Mouse (Mus musculus): ENCODE data around the gene Whrn. TPM values are rescaled to one million over a fixed set of nuclear protein-coding genes. Genes with fewer than 3 reads are reported as not detected.

The Whrn gene
- polyA plus RNA-seq, 1 experiment: 28.9 TPM

- H3K36me3 ChIP-seq (ENCODE audit: control insufficient read depth, insufficient read depth): no peaks in the 10 kb centered on the region
- H3K27me3 ChIP-seq (ENCODE audit: control insufficient read depth, insufficient read depth, insufficient read length): no peaks in the 10 kb centered on the region
- peaks cover 8% of the 10 kb centered on the region for H3K79me3 ChIP-seq (ENCODE audit: low read depth)
- no peak overlapping the region for H3ac ChIP-seq (ENCODE audit: control insufficient read depth, insufficient read length, low read depth)
- H3K4me3 ChIP-seq (ENCODE audit: insufficient read depth, poor library complexity, severe bottlenecking): no peak overlapping the region
- peaks cover 62% of the 10 kb centered on the region for H3K79me2 ChIP-seq (ENCODE audit: control insufficient read depth, insufficient read depth)
- no peak for TF ChIP-seq MYOD1 (IDR thresholded peaks at IDR 0.05; ENCODE audit: control insufficient read depth, insufficient read length, low read depth)
- TF ChIP-seq MYOG (IDR thresholded peaks at IDR 0.05; ENCODE audit: control insufficient read depth, extremely low read depth, insufficient read length): no peak
- TF ChIP-seq FOSL1 (IDR thresholded peaks at IDR 0.05; ENCODE audit: insufficient read depth, low read length, poor library complexity, severe bottlenecking): no peak
- TF ChIP-seq CEBPB (IDR thresholded peaks at IDR 0.05; ENCODE audit: low read depth): no peak
Measured at GRCm38 (mm10) chr4:63487256-63487655, 8.5 kb downstream of the Whrn start.

GRCm38 (mm10) chr4:63486523-63486922 is 9.3 kb downstream of the Whrn start:
- Histone ChIP-seq H3K79me2 (ENCODE audit: control insufficient read depth, insufficient read depth) (peaks cover 60% of the 10 kb centered on the region), H3ac (ENCODE audit: control insufficient read depth, insufficient read length, low read depth) (no peak overlapping the region), H3K4me3 (ENCODE audit: insufficient read depth, poor library complexity, severe bottlenecking) (no peak overlapping the region), H3K79me3 (ENCODE audit: low read depth) (peaks cover 8% of the 10 kb centered on the region), H3K27me3 (ENCODE audit: control insufficient read depth, insufficient read depth, insufficient read length) (no peaks in the 10 kb centered on the region), H3K36me3 (ENCODE audit: control insufficient read depth, insufficient read depth) (no peaks in the 10 kb centered on the region)
- TF ChIP-seq MAX (IDR thresholded peaks at IDR 0.05) (no peak), CTCF (IDR thresholded peaks at IDR 0.05; ENCODE audit: control insufficient read depth, insufficient read depth, insufficient read length) (no peak), FOSL1 (IDR thresholded peaks at IDR 0.05; ENCODE audit: insufficient read depth, low read length, poor library complexity, severe bottlenecking) (no peak), USF1 (IDR thresholded peaks at IDR 0.05; ENCODE audit: low read depth) (no peak), MYOG (IDR thresholded peaks at IDR 0.05; ENCODE audit: control insufficient read depth, extremely low read depth, insufficient read length) (no peak), MYOD1 (IDR thresholded peaks at IDR 0.05; ENCODE audit: control insufficient read depth, insufficient read length, low read depth) (no peak), CEBPB (IDR thresholded peaks at IDR 0.05; ENCODE audit: low read depth) (no peak)

GRCm38 (mm10) chr4:63483741-63484140 is 12.1 kb downstream of the Whrn start:
- no peaks in the 10 kb centered on the region for H3K27me3 ChIP-seq (ENCODE audit: control insufficient read depth, insufficient read depth, insufficient read length)
- no peak for TF ChIP-seq CTCF (IDR thresholded peaks at IDR 0.05; ENCODE audit: control insufficient read depth, insufficient read depth, insufficient read length)
- TF ChIP-seq MAX (IDR thresholded peaks at IDR 0.05): no peak
- no peak for TF ChIP-seq MYOD1 (IDR thresholded peaks at IDR 0.05; ENCODE audit: control insufficient read depth, insufficient read length, low read depth)
- TF ChIP-seq USF1 (IDR thresholded peaks at IDR 0.05; ENCODE audit: low read depth): no peak
- TF ChIP-seq FOSL1 (IDR thresholded peaks at IDR 0.05; ENCODE audit: insufficient read depth, low read length, poor library complexity, severe bottlenecking): no peak
- TF ChIP-seq MYOG (IDR thresholded peaks at IDR 0.05; ENCODE audit: control insufficient read depth, extremely low read depth, insufficient read length): no peak
- TF ChIP-seq CEBPB (IDR thresholded peaks at IDR 0.05; ENCODE audit: low read depth): no peak
- H3K36me3 ChIP-seq (ENCODE audit: control insufficient read depth, insufficient read depth): no peaks in the 10 kb centered on the region
- H3K4me3 ChIP-seq (ENCODE audit: insufficient read depth, poor library complexity, severe bottlenecking): no peak overlapping the region
- H3K79me3 ChIP-seq (ENCODE audit: low read depth): peaks cover 3% of the 10 kb centered on the region
- no peak overlapping the region for H3ac ChIP-seq (ENCODE audit: control insufficient read depth, insufficient read length, low read depth)
- H3K79me2 ChIP-seq (ENCODE audit: control insufficient read depth, insufficient read depth): peaks cover 53% of the 10 kb centered on the region

GRCm38 (mm10) chr4:63480845-63481167 is 15.0 kb downstream of the Whrn start:
- no peak for TF ChIP-seq CTCF (IDR thresholded peaks at IDR 0.05; ENCODE audit: control insufficient read depth, insufficient read depth, insufficient read length)
- TF ChIP-seq CEBPB (IDR thresholded peaks at IDR 0.05; ENCODE audit: low read depth): no peak
- no peak for TF ChIP-seq MYOD1 (IDR thresholded peaks at IDR 0.05; ENCODE audit: control insufficient read depth, insufficient read length, low read depth)
- TF ChIP-seq MAX (IDR thresholded peaks at IDR 0.05): no peak
- TF ChIP-seq MYOG (IDR thresholded peaks at IDR 0.05; ENCODE audit: control insufficient read depth, extremely low read depth, insufficient read length): no peak
- TF ChIP-seq FOSL1 (IDR thresholded peaks at IDR 0.05; ENCODE audit: insufficient read depth, low read length, poor library complexity, severe bottlenecking): no peak
- no peak for TF ChIP-seq USF1 (IDR thresholded peaks at IDR 0.05; ENCODE audit: low read depth)
- no peaks in the 10 kb centered on the region for H3K27me3 ChIP-seq (ENCODE audit: control insufficient read depth, insufficient read depth, insufficient read length)
- H3K79me3 ChIP-seq (ENCODE audit: low read depth): peaks cover 3% of the 10 kb centered on the region

GRCm38 (mm10) chr4:63480098-63480844 is 15.5 kb downstream of the Whrn start:
- Histone ChIP-seq H3ac (ENCODE audit: control insufficient read depth, insufficient read length, low read depth) (no peak overlapping the region), H3K79me2 (ENCODE audit: control insufficient read depth, insufficient read depth) (peaks cover 24% of the 10 kb centered on the region), H3K4me3 (ENCODE audit: insufficient read depth, poor library complexity, severe bottlenecking) (no peak overlapping the region), H3K79me3 (ENCODE audit: low read depth) (no peaks in the 10 kb centered on the region), H3K27me3 (ENCODE audit: control insufficient read depth, insufficient read depth, insufficient read length) (no peaks in the 10 kb centered on the region), H3K36me3 (ENCODE audit: control insufficient read depth, insufficient read depth) (peaks cover 3% of the 10 kb centered on the region)
- TF ChIP-seq MYOG (IDR thresholded peaks at IDR 0.05; ENCODE audit: control insufficient read depth, extremely low read depth, insufficient read length) (no peak), CEBPB (IDR thresholded peaks at IDR 0.05; ENCODE audit: low read depth) (no peak), MAX (IDR thresholded peaks at IDR 0.05) (no peak), CTCF (IDR thresholded peaks at IDR 0.05; ENCODE audit: control insufficient read depth, insufficient read depth, insufficient read length) (peak; percentile 40), MYOD1 (IDR thresholded peaks at IDR 0.05; ENCODE audit: control insufficient read depth, insufficient read length, low read depth) (no peak)

More at GRCm38 (mm10) chr4:63480845-63481167, 15.0 kb downstream of the Whrn start:
- Histone ChIP-seq H3K36me3 (ENCODE audit: control insufficient read depth, insufficient read depth) (peaks cover 3% of the 10 kb centered on the region), H3K79me2 (ENCODE audit: control insufficient read depth, insufficient read depth) (peaks cover 30% of the 10 kb centered on the region), H3ac (ENCODE audit: control insufficient read depth, insufficient read length, low read depth) (no peak overlapping the region), H3K4me3 (ENCODE audit: insufficient read depth, poor library complexity, severe bottlenecking) (no peak overlapping the region)

- H3K36me3 ChIP-seq (ENCODE audit: control insufficient read depth, insufficient read depth): peaks cover 7% of the 10 kb centered on the region
- H3K27me3 ChIP-seq (ENCODE audit: control insufficient read depth, insufficient read depth, insufficient read length): no peaks in the 10 kb centered on the region
- H3ac ChIP-seq (ENCODE audit: control insufficient read depth, insufficient read length, low read depth): no peak overlapping the region
- TF ChIP-seq MYOD1 (IDR thresholded peaks at IDR 0.05; ENCODE audit: control insufficient read depth, insufficient read length, low read depth): no peak
- no peak for TF ChIP-seq MAX (IDR thresholded peaks at IDR 0.05)
- TF ChIP-seq CEBPB (IDR thresholded peaks at IDR 0.05; ENCODE audit: low read depth): no peak
- TF ChIP-seq USF1 (IDR thresholded peaks at IDR 0.05; ENCODE audit: low read depth): no peak
- no peak for TF ChIP-seq FOSL1 (IDR thresholded peaks at IDR 0.05; ENCODE audit: insufficient read depth, low read length, poor library complexity, severe bottlenecking)
- TF ChIP-seq MYOG (IDR thresholded peaks at IDR 0.05; ENCODE audit: control insufficient read depth, extremely low read depth, insufficient read length): no peak
- H3K79me3 ChIP-seq (ENCODE audit: low read depth): no peaks in the 10 kb centered on the region
- no peak overlapping the region for H3K4me3 ChIP-seq (ENCODE audit: insufficient read depth, poor library complexity, severe bottlenecking)
- peaks cover 15% of the 10 kb centered on the region for H3K79me2 ChIP-seq (ENCODE audit: control insufficient read depth, insufficient read depth)
Measured at GRCm38 (mm10) chr4:63478036-63478435, 17.8 kb downstream of the Whrn start.
